Mouse (Mus musculus): ENCODE measurements around the gene Myrip.
"Not testable (repeated sequence)": the region's sequence is repeated elsewhere in the genome, so short reads cannot be mapped to it uniquely, and the experiment has no call there.

Myrip gene

GRCm38 (mm10) chr9:120372347-120372746 lies 71.0 kb downstream of the Myrip start:
- in situ Hi-C loops (cut with MboI; ENCODE audit: unreplicated experiment in 2 of 2): no loop called here

GRCm38 (mm10) chr9:120377726-120378125 lies 76.4 kb downstream of the Myrip start:
- in situ Hi-C loops (cut with MboI; ENCODE audit: unreplicated experiment in 2 of 2): loop anchor here in 1 of 2 experiments (5.0 kb wide), 1 partner anchor 185 kb away; no protein-coding TSS in a partner anchor

DNA sequence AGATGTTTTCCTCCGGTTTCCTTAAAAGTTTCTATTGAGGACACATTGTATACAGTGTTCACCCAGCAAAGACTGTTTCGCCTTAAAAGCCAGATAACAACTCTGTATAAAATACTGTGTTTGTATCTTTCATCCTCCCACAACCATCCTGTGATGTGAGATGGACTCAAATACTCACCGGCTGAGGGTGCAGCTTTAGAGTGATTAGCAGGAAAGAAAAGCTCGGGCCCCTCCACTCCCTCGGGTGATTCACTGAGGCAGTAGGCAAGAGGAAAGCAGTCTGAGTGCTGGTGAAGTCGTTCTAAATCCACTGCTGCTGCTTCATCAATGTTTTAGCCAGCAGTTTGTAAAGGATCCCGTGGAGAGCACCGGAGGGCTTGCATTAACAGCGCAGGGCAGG lies 93.9 kb downstream of the Myrip start:
- in situ Hi-C loops (cut with MboI; ENCODE audit: unreplicated experiment in 2 of 2): no loop called here

DNA sequence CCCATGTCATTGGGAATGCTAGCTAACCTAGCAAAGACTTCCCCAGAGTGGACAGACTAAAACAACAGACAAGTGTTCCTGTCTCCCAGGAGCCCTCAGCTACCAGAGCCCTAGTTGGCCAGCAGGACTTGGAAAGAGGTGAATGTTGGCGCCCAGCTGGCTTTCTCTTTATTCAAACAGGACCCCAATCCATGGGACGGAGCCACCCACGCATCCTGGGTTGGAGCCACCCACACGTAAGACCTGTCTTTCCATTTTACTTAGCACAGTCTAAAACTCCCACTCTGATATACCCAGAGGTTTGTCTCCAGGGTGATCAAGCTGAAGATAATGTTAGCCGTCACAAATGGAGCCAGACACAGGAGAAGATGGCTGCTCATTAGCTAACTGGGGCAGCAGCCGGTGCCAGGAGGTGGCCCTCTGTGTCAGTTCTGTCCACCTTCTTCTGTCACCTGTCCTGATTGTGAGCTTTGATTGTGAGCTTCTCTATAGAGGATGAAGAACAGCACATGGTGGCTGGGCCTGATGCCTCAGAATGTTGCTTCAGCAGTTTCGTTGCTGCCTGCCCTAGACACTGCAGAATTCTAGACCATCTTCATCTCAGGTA lies 95.4 kb downstream of the Myrip start:
- in situ Hi-C loops (cut with MboI; ENCODE audit: unreplicated experiment in 2 of 2): no loop called here

- in situ Hi-C loops (cut with MboI; ENCODE audit: unreplicated experiment in 2 of 2): no loop called here
Measured at GRCm38 (mm10) chr9:120398289-120398688, 97.0 kb downstream of the Myrip start.

GRCm38 (mm10) chr9:120399537-120399936 lies 98.2 kb downstream of the Myrip start:
- in situ Hi-C loops (cut with MboI; ENCODE audit: unreplicated experiment in 2 of 2): not testable (repeated sequence)

DNA sequence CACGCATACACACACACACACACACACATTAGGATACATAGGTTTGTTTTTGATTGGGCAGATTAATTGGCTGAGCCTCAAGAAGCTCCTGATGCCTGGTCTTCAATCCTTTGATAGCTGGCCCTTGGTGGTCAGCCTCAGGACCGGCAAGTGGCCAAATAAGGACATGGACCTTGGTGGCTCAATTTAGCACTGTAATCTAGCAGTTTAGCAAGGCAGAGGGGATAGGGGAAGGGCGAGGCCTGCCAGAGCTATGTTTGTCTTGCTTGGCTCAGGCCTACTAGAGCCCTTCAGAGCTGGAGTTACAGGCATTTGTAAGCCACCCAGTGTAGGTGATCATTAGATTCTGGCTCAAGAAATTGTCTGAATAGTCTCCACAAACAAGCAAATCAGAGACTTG lies 101.1 kb downstream of the Myrip start:
- in situ Hi-C loops (cut with MboI; ENCODE audit: unreplicated experiment in 2 of 2): loop anchor here in 1 of 2 experiments (25.0 kb wide), 1 partner anchor 240 kb away; no protein-coding TSS in a partner anchor

DNA sequence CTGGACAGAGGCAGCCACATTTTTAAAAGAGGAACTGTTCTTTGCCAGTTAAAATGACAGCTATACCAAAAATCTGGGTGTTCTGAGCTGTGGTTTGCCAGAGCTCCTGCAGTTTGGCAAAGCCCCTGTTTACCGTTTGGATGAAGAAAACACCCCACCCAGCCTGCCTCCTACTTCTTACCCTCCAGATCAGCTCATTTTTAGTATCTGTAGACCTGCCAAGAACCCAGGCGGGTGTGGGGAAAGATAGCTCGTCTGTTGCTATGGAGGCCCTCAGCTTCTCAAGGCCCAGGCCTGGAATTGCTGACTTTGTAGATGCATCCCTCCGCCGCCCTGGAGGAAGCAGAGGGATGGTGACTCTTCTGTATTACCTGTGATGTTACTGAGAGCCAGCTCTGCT lies 102.3 kb downstream of the Myrip start:
- in situ Hi-C loops (cut with MboI; ENCODE audit: unreplicated experiment in 2 of 2): loop anchor here in 1 of 2 experiments (25.0 kb wide), 1 partner anchor 241 kb away; no protein-coding TSS in a partner anchor

GRCm38 (mm10) chr9:120409663-120410181 lies 108.4 kb downstream of the Myrip start:
- in situ Hi-C loops (cut with MboI; ENCODE audit: unreplicated experiment in 2 of 2): loop anchor here in 1 of 2 experiments (25.0 kb wide), 1 partner anchor 247 kb away; no protein-coding TSS in a partner anchor

DNA sequence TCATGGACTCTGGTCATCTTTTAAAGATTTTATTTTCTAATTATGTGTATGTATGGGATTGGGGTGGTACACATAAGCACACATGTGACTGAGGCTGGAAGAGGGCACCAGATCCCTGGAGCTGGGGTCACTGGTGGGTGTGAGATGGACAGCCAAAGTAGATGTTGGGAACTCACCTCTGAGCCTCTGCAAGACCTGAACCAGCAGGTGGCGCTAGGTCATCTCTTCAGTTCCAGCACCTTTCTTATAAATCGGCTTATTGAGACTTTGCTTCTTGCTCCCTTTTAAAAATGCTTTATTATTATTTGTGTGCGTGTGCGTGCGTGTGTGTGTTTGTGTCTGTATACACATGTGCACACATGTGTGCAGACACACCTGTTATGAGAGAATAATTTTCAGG lies 109.1 kb downstream of the Myrip start:
- in situ Hi-C loops (cut with MboI; ENCODE audit: unreplicated experiment in 2 of 2): loop anchor here in 1 of 2 experiments (25.0 kb wide), 1 partner anchor 248 kb away; no protein-coding TSS in a partner anchor

- in situ Hi-C loops (cut with MboI; ENCODE audit: unreplicated experiment in 2 of 2): loop anchor here in 1 of 2 experiments (25.0 kb wide), 1 partner anchor 253 kb away; no protein-coding TSS in a partner anchor
Measured at GRCm38 (mm10) chr9:120415504-120415903, 114.2 kb downstream of the Myrip start.

GRCm38 (mm10) chr9:120416151-120416550 lies 114.8 kb downstream of the Myrip start:
- in situ Hi-C loops (cut with MboI; ENCODE audit: unreplicated experiment in 2 of 2): loop anchor here in 1 of 2 experiments (25.0 kb wide), 1 partner anchor 254 kb away; no protein-coding TSS in a partner anchor

- in situ Hi-C loops (cut with MboI; ENCODE audit: unreplicated experiment in 2 of 2): loop anchor here in 1 of 2 experiments (25.0 kb wide), 1 partner anchor 254 kb away; no protein-coding TSS in a partner anchor
Measured at GRCm38 (mm10) chr9:120416729-120417128, 115.4 kb downstream of the Myrip start.

DNA sequence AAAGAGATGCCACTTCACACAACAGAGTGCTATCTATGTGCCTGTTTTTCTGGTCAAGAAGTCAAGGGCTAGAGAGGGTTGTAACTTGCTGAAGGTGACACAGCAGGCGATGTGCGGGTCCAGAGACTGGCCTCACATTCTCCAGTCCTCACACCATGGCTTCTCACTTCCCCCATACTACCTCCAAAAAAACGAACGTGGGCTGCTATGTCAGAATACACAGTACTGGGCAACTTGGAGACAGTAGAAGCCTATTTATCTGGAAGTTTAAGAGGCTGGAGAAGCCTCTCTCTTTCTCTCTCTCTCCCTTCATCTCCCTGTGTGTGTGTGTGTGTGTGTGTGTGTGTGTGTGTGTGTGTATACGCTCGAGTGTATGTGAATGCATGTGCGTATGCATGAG lies 117.3 kb downstream of the Myrip start:
- in situ Hi-C loops (cut with MboI; ENCODE audit: unreplicated experiment in 2 of 2): loop anchor here in 1 of 2 experiments (25.0 kb wide), 1 partner anchor 256 kb away; no protein-coding TSS in a partner anchor

GRCm38 (mm10) chr9:120424567-120424966 lies 123.3 kb downstream of the Myrip start:
- in situ Hi-C loops (cut with MboI; ENCODE audit: unreplicated experiment in 2 of 2): loop anchor here (10.0 to 25.0 kb wide), 3 partner anchors 262 to 400 kb away; partner anchors contain the start of genes Mobp (in 1 of the 2) and Xirp1 (in 1 of the 2)

- in situ Hi-C loops (cut with MboI; ENCODE audit: unreplicated experiment in 2 of 2): loop anchor here (10.0 kb wide), 2 partner anchors 281 to 401 kb away; partner anchors contain the start of genes Mobp (in 1 of the 2) and Xirp1 (in 1 of the 2)
Measured at GRCm38 (mm10) chr9:120425768-120426167, 124.5 kb downstream of the Myrip start.

DNA sequence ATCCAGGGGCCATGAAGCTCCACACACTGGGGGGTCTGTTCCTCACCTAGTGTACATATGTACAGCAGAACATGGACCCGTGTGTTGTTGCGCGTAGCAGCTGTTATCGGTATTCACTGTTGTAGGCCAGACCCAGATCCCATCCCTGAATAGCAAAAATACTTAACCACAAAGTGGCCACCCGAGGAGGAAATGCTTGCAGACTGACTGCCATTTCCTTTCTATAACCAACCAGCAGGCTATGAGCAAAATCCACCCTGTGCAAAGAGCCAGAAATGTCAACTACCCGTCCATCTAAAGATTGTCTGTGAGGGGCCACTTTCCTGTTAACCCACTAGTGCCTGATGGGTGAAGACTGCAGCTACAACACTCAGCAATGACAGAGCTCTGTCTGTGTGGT lies 126.9 kb downstream of the Myrip start:
- in situ Hi-C loops (cut with MboI; ENCODE audit: unreplicated experiment in 2 of 2): loop anchor here (10.0 kb wide), 2 partner anchors 283 to 403 kb away; partner anchors contain the start of genes Mobp (in 1 of the 2) and Xirp1 (in 1 of the 2)

GRCm38 (mm10) chr9:120433747-120434146 lies 132.4 kb downstream of the Myrip start:
- in situ Hi-C loops (cut with MboI; ENCODE audit: unreplicated experiment in 2 of 2): loop anchor here (5.0 to 10.0 kb wide), 4 partner anchors 64 to 811 kb away; no protein-coding TSS in a partner anchor

- in situ Hi-C loops (cut with MboI; ENCODE audit: unreplicated experiment in 2 of 2): loop anchor here (10.0 kb wide), 2 partner anchors 149 to 809 kb away; no protein-coding TSS in a partner anchor
Measured at GRCm38 (mm10) chr9:120435841-120436240, 134.5 kb downstream of the Myrip start.

GRCm38 (mm10) chr9:120436854-120437253 lies 135.5 kb downstream of the Myrip start:
- in situ Hi-C loops (cut with MboI; ENCODE audit: unreplicated experiment in 2 of 2): loop anchor here (10.0 kb wide), 2 partner anchors 148 to 808 kb away; no protein-coding TSS in a partner anchor

DNA sequence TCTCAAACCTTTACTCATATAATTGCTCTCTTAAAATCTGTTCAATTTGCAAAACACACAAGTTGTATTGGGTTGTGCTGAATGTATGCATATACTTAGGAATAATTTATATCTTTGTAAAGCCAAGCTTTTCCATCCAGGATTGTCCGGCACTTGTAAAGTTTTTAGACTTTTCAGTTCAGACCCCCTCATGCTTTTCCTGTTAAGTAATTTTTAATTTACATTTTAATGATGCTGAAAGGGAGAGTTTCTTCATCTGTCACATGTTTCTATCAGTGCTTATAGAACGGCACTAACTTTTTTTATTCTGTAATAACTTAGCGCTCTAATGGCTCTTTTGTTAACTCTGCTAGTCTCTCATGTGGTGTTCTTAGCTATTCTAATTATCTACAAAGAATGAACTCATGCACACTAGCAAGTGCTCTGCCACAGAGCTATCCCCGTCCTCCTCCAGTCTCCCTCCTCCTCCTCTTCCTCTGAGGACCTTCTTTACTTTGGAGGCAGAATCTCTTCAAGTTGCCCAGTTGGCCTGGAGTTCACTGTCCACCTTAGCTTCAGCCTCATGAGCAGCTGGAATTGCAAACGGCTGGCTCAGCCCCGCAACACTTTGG lies 136.1 kb downstream of the Myrip start:
- in situ Hi-C loops (cut with MboI; ENCODE audit: unreplicated experiment in 2 of 2): loop anchor here (10.0 kb wide), 2 partner anchors 147 to 807 kb away; no protein-coding TSS in a partner anchor
